Mouse (Mus musculus) cerebellum, adult 2 months (tissue): ENCODE measurements at regions not wholly inside any gene's neighbourhood (a gene's known extent, or its start where the extent isn't known, plus 50 kb on each side); places are given as distances from the start of the nearest gene placed in this dataset.

Source experiments
- CTCF ChIP-seq: fragments of 200-500 bp; IDR thresholded peaks from 2 replicates; pipeline ENCODE4 v1.5.1; 2011; ENCODE audit warnings: low read depth, mild to moderate bottlenecking, control low read depth, low read length, moderate library complexity, borderline replicate concordance; ENCODE audit not compliant: insufficient read depth
- POLR2A ChIP-seq: fragments of 200-500 bp; IDR thresholded peaks from 2 replicates; pipeline ENCODE4 v1.6.1; 2011; ENCODE audit warnings: low read length, control low read depth, borderline replicate concordance; ENCODE audit not compliant: insufficient read depth

DNA sequence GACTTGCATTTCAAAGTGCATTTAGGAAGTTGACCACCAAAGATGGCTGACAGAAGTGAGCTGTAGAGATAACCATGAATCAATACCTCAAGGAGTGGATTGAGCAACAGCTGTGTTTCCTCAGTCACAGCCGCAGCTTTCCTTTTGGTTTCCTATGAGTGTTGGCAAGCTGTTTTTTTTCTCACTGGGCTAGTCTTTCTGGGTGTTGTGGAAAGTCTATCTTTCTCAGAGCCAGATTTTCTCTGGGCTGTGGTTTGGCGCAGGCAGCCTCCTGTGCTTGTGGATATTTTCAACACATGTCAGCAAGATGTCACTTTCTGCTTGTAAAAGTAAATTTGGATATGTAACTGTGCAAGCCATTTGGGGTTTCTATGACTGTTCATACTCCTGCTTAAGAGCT lies 268.6 kb upstream of the Sp4 start:
- TF ChIP-seq CTCF: no peak
- TF ChIP-seq POLR2A: no peak
